Mouse (Mus musculus) stomach, embryonic 16.5 days (tissue): ENCODE measurements around the gene Slc25a35. TPM values are rescaled to one million over a fixed set of nuclear protein-coding genes. Genes with fewer than 3 reads are reported as not detected.
"Not testable (repeated sequence)": the region's sequence is repeated elsewhere in the genome, so short reads cannot be mapped to it uniquely, and the experiment has no call there.

Experiments
- ATAC-seq: fragments of 200-750 bp; cut with Nextera tagmentation; 2 replicates; pipeline ENCODE4 v1.8.0; 2017; ENCODE audit warnings: moderate number of reproducible peaks, moderate TSS enrichment; ENCODE audit not compliant: insufficient read depth, low FRiP score
- H3K27ac ChIP-seq: fragments of 300-500 bp; sonication (generic); 2 replicates; pipeline ENCODE4 v1.5.1; 2014; ENCODE audit warnings: low read length
- H3K27me3 ChIP-seq: fragments of 300-500 bp; sonication (generic); 2 replicates; pipeline ENCODE4 v1.6.1; 2014; ENCODE audit warnings: low read length, control low read depth, mixed read lengths; ENCODE audit not compliant: control insufficient read depth, insufficient read depth
- H3K36me3 ChIP-seq: fragments of 300-500 bp; sonication (generic); 2 replicates; pipeline ENCODE4 v1.6.1; 2014; ENCODE audit warnings: low read length; ENCODE audit not compliant: control insufficient read depth, insufficient read depth
- H3K4me1 ChIP-seq: fragments of 300-500 bp; sonication (generic); 2 replicates; pipeline ENCODE4 v1.6.1; 2014; ENCODE audit warnings: low read length, control low read depth, mixed read lengths; ENCODE audit not compliant: control insufficient read depth, insufficient read depth
- H3K4me2 ChIP-seq: fragments of 300-500 bp; sonication (generic); 2 replicates; pipeline ENCODE4 v1.6.1; 2014; ENCODE audit warnings: low read depth, low read length, mixed read lengths
- H3K4me3 ChIP-seq: fragments of 300-500 bp; sonication (generic); replicated peaks from 2 replicates; pipeline ENCODE4 v1.5.1; 2014; ENCODE audit warnings: mild to moderate bottlenecking, low read length
- H3K9ac ChIP-seq: fragments of 300-500 bp; sonication (generic); 2 replicates; pipeline ENCODE4 v1.6.1; 2014; ENCODE audit warnings: low read length
- H3K9me3 ChIP-seq: fragments of 300-500 bp; sonication (generic); replicated peaks from 2 replicates; pipeline ENCODE4 v1.6.1; 2016; ENCODE audit warnings: low read length, control low read depth; ENCODE audit not compliant: control insufficient read depth
- WGBS: fragments of 180-500 bp; shearing (Covaris S2); extraction: QIAGEN DNeasy Blood & Tissue Kit; methylation state at CpG from one replicate; pipeline ENCODE4 v1.1.7; 2014; 5-methylcytosine and 5-hydroxymethylcytosine counted together
- polyA plus RNA-seq: library from polyadenylated mRNA; unstranded; fragments of >200 nt; fragmentation: Nextera tagmentation; extraction: Ambion mirVana; gene quantifications from 2 replicates; pipeline ENCODE4 v1.2.1, GENCODE M21; 2015

Slc25a35 gene
- polyA plus RNA-seq, 1 experiment from 2014 or later, result 5.2 TPM

- Histone ChIP-seq H3K27me3 (no peaks in the 10 kb centered on the region), H3K4me2 (no peak overlapping the region), H3K4me3 (no peak overlapping the region), H3K27ac (no peak overlapping the region), H3K4me1 (peaks cover 6% of the 10 kb centered on the region), H3K36me3 (0 out of 2 replicates have a peak, but pooled peaks cover 2% of the 10 kb centered on the region), H3K9ac (no peak overlapping the region; the same call in 1 of the 2 replicates), H3K9me3 (no peaks in the 10 kb centered on the region)
- ATAC-seq, result peak; percentile 45; the same call in 1 of the 2 replicates
- 21% methylated on average over 4 of the region's 4 CpGs for WGBS
Observed at GRCm38 (mm10) chr11:68982639-68983369, 14.9 kb downstream of the Slc25a35 start.

- Histone ChIP-seq H3K4me3 (no peak overlapping the region), H3K36me3 (peaks cover 4% of the 10 kb centered on the region; the same call in 1 of the 2 replicates), H3K27me3 (no peaks in the 10 kb centered on the region), H3K4me2 (no peak overlapping the region), H3K4me1 (no peaks in the 10 kb centered on the region; the same call in 1 of the 2 replicates), H3K9ac (no peak overlapping the region), H3K27ac (no peak overlapping the region), H3K9me3 (no peaks in the 10 kb centered on the region)
- 88% methylated on average over 11 of the region's 11 CpGs for WGBS
- ATAC-seq, result no peak
Observed at GRCm38 (mm10) chr11:68987365-68987882, 19.5 kb downstream of the Slc25a35 start.

- Histone ChIP-seq H3K4me1 (no peaks in the 10 kb centered on the region), H3K4me2 (no peak overlapping the region)
- WGBS, result 95% methylated on average over 17 of the region's 17 CpGs
Observed at GRCm38 (mm10) chr11:68988341-68988740, 20.4 kb downstream of the Slc25a35 start.

GRCm38 (mm10) chr11:68993122-68993521 lies 25.2 kb downstream of the Slc25a35 start:
- Histone ChIP-seq H3K4me3 (no peak overlapping the region), H3K9ac (no peak overlapping the region), H3K27ac (no peak overlapping the region), H3K27me3 (no peaks in the 10 kb centered on the region), H3K9me3 (no peaks in the 10 kb centered on the region), H3K36me3 (peaks cover 18% of the 10 kb centered on the region), H3K4me2 (no peak overlapping the region), H3K4me1 (no peaks in the 10 kb centered on the region)
- no peak for ATAC-seq
- 85% methylated on average over 7 of the region's 7 CpGs for WGBS

More at GRCm38 (mm10) chr11:68988341-68988740, 20.4 kb downstream of the Slc25a35 start:
- no peak overlapping the region for H3K27ac ChIP-seq
- no peak overlapping the region for H3K9ac ChIP-seq
- peaks cover 5% of the 10 kb centered on the region; the same call in 1 of the 2 replicates for H3K36me3 ChIP-seq
- no peaks in the 10 kb centered on the region for H3K27me3 ChIP-seq
- no peak for ATAC-seq
- H3K4me3 ChIP-seq, result no peak overlapping the region
- H3K9me3 ChIP-seq, result no peaks in the 10 kb centered on the region

- Histone ChIP-seq H3K4me1 (no peaks in the 10 kb centered on the region), H3K4me2 (no peak overlapping the region), H3K27ac (no peak overlapping the region), H3K4me3 (no peak overlapping the region), H3K9me3 (no peaks in the 10 kb centered on the region), H3K36me3 (peaks cover 18% of the 10 kb centered on the region), H3K27me3 (no peaks in the 10 kb centered on the region), H3K9ac (no peak overlapping the region)
- ATAC-seq, result no peak
- WGBS, result 96% methylated on average over 3 of the region's 3 CpGs
Observed at GRCm38 (mm10) chr11:68994377-68994776, 26.4 kb downstream of the Slc25a35 start.

- H3K27ac ChIP-seq, result no peak overlapping the region
- no peaks in the 10 kb centered on the region for H3K27me3 ChIP-seq
- H3K4me3 ChIP-seq, result no peak overlapping the region
- ATAC-seq, result no peak
- no peaks in the 10 kb centered on the region for H3K4me1 ChIP-seq
- WGBS, result 85% methylated on average over 4 of the region's 4 CpGs
- H3K4me2 ChIP-seq, result no peak overlapping the region
- peaks cover 36% of the 10 kb centered on the region for H3K36me3 ChIP-seq
- H3K9me3 ChIP-seq, result no peaks in the 10 kb centered on the region
- no peak overlapping the region for H3K9ac ChIP-seq
Observed at GRCm38 (mm10) chr11:68997080-68997479, 29.1 kb downstream of the Slc25a35 start.

GRCm38 (mm10) chr11:69002782-69003181 lies 34.9 kb downstream of the Slc25a35 start:
- H3K36me3 ChIP-seq, result peaks cover 20% of the 10 kb centered on the region
- not testable (repeated sequence) for H3K4me3 ChIP-seq, H3K9me3 ChIP-seq, H3K27me3 ChIP-seq, H3K4me2 ChIP-seq, ATAC-seq, H3K27ac ChIP-seq, H3K9ac ChIP-seq, H3K4me1 ChIP-seq
- WGBS, result 90% methylated on average over 4 of the region's 4 CpGs

- no peaks in the 10 kb centered on the region for H3K27me3 ChIP-seq
- no peak overlapping the region for H3K4me3 ChIP-seq
- peaks cover 9% of the 10 kb centered on the region for H3K4me1 ChIP-seq
- H3K9me3 ChIP-seq, result no peaks in the 10 kb centered on the region
- no peak overlapping the region for H3K4me2 ChIP-seq
- no peak overlapping the region for H3K27ac ChIP-seq
- H3K9ac ChIP-seq, result no peak overlapping the region
- WGBS, result 55% methylated on average over 4 of the region's 4 CpGs
- peaks cover 20% of the 10 kb centered on the region for H3K36me3 ChIP-seq
- no peak for ATAC-seq
Observed at GRCm38 (mm10) chr11:69003592-69003991, 35.7 kb downstream of the Slc25a35 start.

GRCm38 (mm10) chr11:69005193-69005592 lies 37.3 kb downstream of the Slc25a35 start:
- Histone ChIP-seq H3K4me3 (no peak overlapping the region), H3K27ac (no peak overlapping the region), H3K9ac (no peak overlapping the region), H3K27me3 (no peaks in the 10 kb centered on the region), H3K9me3 (no peaks in the 10 kb centered on the region), H3K4me1 (peaks cover 9% of the 10 kb centered on the region), H3K4me2 (no peak overlapping the region), H3K36me3 (peaks cover 14% of the 10 kb centered on the region)
- ATAC-seq, result no peak
- WGBS, result 85% methylated on average over 7 of the region's 7 CpGs
